Mouse (Mus musculus): ENCODE results near the gene Cdh13. TPM values are rescaled to one million over a fixed set of nuclear protein-coding genes. Genes with fewer than 3 reads are reported as not detected.
A peak's percentile ranks its signal among the peaks of the same experiment; 100 is the strongest.

Gene Cdh13
- total RNA-seq, 2 experiments from 2014 or later = 182 to 194 TPM

DNA sequence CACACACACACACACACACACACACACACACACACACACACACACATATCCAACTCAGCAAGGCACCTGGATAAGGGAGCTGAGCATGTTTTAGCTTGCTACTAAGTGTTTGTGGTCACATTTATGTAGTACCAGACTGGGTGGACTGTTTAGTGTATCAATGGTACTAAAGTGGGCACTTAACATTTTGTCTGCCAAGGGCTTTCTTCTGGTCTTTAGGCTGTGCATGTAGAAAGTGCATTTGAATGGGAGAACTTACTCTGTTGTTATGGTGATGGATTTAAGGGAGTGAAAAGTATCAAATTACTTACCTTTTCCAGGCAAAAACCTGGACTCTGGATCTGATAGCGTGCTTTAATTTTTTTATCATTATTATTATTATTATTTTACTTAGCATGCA lies 240.4 kb downstream of the Cdh13 start:
- DNase-seq = no peak
- intact Hi-C loops (cut with DNase I) = no loop called here

GRCm38 (mm10) chr8:118538816-118539558 lies 255.5 kb downstream of the Cdh13 start:
- DNase-seq = no peak
- intact Hi-C loops (cut with DNase I) = no loop called here

- intact Hi-C loops (cut with DNase I) = no loop called here
These were observed 256.0 kb downstream of the Cdh13 start for GRCm38 (mm10) chr8:118539559-118539819.

DNA sequence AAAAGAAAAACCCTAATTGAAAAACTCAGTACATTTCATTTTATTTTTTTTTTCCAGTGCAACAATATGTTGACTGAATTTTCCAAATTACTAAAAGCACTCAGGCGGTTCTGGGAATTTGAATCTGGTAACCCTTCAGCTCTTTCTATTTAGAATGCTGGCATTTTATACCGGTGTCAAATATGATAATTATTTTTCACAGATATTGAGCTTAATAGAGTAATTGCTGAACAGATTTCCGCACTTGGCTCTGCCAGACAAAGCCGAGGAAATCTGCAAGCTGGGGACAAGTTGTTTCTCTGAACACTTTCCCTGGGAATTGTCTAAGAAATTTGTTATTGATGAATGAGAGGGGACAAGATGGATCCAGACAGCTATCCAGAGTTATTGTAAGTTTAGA lies 256.4 kb downstream of the Cdh13 start:
- intact Hi-C loops (cut with DNase I) = no loop called here

More at GRCm38 (mm10) chr8:118539559-118539819, 256.0 kb downstream of the Cdh13 start:
- DNase-seq = no peak

GRCm38 (mm10) chr8:118552397-118552796 lies 268.9 kb downstream of the Cdh13 start:
- intact Hi-C loops (cut with DNase I) = no loop called here
- DNase-seq = no peak

More for the DNA sequence above, 256.4 kb downstream of the Cdh13 start:
- no peak for DNase-seq

DNA sequence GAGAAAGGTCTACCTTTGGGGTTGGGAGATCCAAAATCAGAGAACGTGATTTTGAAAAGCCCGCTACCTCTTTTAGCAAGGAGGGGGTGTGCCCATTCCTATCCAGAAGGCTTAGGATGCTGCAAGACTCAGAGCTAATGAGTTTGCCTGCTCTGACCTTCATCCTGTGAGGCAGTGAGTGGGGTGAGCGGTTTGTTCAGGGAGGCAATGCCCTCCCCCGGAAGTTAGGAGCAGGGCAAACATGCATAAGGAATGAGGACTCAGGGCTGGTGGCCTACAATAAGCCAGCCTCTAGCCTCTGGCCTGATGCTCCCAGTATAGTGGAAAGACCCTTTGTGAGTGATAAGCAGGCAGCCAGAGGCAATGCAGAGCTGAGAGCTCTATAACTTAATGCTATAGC lies 269.3 kb downstream of the Cdh13 start:
- intact Hi-C loops (cut with DNase I) = no loop called here
- no peak for DNase-seq

- DNase-seq = no peak
- intact Hi-C loops (cut with DNase I) = no loop called here
These were observed 280.5 kb downstream of the Cdh13 start for GRCm38 (mm10) chr8:118564024-118564423.

GRCm38 (mm10) chr8:118565186-118565585 lies 281.7 kb downstream of the Cdh13 start:
- intact Hi-C loops (cut with DNase I) = no loop called here
- peak in 1 of 2 experiments; percentile 25 for DNase-seq

GRCm38 (mm10) chr8:118565887-118566747 lies 282.6 kb downstream of the Cdh13 start:
- peak; percentile 18 to 23 for DNase-seq
- intact Hi-C loops (cut with DNase I) = no loop called here

DNA sequence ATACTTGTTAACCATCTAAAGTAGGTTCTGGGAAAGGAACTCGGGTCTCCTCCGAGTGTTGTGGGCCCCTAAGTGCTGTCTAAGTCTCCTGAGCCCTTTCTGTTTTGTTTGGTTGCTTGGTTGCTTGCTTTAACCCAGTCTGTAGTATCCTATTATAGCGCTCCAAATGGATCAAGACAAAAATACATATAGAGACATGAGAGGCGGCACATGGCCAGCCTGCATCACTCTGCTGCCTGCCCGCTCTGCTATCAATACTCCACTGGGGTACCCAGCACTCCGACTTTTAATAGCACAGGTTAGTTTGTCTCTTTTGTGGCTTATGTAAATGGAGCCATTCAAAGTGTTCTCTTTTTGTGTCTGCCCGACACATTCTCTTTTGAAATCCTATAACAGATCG lies 285.8 kb downstream of the Cdh13 start:
- intact Hi-C loops (cut with DNase I) = no loop called here
- no peak for DNase-seq

DNA sequence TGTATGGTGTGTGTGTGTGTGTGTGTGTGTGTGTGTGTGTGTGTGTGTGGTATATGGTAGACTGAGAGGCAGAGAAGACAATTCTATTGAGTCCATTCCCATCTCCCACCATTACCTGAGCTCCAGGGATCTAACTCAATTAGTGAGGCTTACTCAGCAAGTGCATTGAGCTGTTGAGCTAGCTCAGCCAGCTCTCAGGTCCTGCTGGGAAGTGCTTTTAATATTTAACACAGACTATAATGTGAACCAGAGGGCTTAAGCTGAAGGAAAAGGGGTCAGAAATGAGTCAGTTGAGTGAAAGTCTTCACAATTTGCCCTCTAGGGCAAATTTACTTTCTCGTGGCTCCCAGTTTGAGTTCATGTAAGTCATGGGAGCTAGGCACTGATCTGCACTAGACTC lies 297.7 kb downstream of the Cdh13 start:
- intact Hi-C loops (cut with DNase I) = no loop called here
- DNase-seq = no peak

DNA sequence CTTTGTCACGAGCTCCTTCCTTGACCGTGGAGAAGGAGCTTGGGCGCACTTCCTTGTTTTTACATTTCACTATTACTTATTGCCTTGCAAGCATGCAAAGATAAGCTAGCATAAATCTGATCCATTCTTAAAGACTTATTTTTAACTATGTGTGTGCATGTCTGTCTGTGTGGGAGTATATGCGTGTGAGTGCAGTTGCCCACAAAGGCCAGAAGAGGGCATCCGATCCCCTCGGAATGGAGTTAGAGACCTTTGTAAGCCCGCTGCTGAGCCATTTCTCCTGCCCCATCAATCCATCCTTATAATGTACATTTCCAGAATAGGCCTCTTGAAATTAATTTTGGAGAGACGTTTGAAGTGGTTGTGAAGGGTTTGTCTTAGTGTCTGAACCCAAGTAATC lies 298.7 kb downstream of the Cdh13 start:
- intact Hi-C loops (cut with DNase I) = no loop called here
- DNase-seq = no peak

DNA sequence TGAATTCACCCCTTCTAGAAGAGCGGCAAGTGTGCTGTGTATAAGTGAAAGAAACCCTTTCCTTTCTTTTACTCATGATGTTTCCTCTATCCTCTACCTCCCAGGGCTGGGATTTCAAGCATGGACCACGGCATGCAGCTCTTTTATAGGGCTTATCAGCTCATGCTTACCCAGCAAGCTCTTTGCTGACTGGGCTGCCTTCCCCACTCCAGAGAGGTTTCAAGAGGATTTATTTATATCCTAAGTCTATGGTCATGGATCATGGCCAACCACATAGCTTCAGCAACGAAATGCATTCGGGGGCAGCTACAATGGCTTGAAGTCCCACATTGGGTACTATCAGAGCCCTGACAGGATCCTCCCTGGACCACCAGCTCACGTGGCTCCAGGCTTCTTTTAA lies 304.4 kb downstream of the Cdh13 start:
- intact Hi-C loops (cut with DNase I) = no loop called here
- peak; percentile 3 to 23 for DNase-seq

- intact Hi-C loops (cut with DNase I) = no loop called here
- no peak for DNase-seq
These were observed 313.3 kb downstream of the Cdh13 start for GRCm38 (mm10) chr8:118596816-118597215.

GRCm38 (mm10) chr8:118601376-118601775 lies 317.8 kb downstream of the Cdh13 start:
- DNase-seq = no peak
- intact Hi-C loops (cut with DNase I) = no loop called here

DNA sequence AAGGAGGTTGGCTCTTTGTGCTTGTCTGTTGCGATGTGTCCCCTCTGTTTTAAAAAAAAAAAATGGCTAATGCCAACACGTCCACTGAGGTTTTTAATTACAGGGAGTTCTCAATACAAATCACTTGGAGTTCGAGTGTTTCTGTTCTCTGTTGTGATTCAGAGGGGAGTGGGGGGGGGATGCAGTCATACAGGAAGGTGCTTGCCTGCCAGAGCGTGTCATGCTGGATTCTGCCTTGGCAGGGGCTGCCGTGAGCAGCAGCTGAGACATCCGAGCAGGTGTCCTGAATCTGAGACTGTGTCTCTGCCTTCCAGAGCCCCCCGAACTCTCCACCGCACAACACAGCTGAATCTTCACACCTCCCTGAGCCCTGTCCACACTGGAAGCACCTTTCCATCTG lies 318.5 kb downstream of the Cdh13 start:
- no peak for DNase-seq
- intact Hi-C loops (cut with DNase I) = no loop called here

- intact Hi-C loops (cut with DNase I) = no loop called here
- no peak for DNase-seq
These were observed 328.0 kb downstream of the Cdh13 start for GRCm38 (mm10) chr8:118611551-118611950.

GRCm38 (mm10) chr8:118618195-118618594 lies 334.7 kb downstream of the Cdh13 start:
- intact Hi-C loops (cut with DNase I) = no loop called here
- no peak for DNase-seq

DNA sequence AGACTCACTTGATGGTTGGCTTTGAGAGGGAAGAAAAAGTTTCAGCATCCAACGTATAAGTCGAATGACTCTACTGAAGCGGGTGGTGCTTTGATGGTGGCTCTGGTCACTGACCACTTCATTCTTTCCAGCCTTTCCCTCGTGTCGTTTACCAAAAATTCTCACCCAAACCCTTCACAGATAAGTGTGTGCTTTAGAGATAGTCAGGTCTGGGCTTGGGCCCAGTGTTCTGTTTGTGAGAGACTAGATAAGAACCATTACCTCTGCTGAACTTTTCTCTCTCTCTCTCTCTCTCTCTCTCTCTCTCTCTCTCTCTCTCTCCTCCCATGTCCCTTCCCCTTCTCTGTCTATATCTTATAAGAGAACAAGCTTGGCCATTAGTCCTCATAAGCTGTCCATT lies 342.9 kb downstream of the Cdh13 start:
- no peak for DNase-seq
- intact Hi-C loops (cut with DNase I) = no loop called here

DNA sequence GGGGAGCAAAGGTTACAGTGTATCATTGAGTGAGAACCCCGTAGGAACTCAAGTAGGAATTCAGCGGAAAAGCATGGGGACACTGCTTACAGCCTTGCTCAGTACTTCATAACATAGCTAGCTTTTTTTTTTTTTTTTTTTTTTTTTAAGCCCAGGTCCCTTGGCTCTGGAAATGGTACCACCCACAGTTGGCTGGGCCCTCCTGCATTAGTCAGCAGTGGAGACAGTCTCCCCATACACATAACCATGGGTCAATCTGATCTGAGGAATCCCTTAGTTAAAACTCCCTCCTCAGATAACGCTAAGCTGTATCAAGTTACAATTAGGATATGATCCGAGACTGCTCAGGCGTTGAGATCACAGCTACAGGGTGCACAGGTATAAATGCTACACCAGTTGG lies 344.2 kb downstream of the Cdh13 start:
- DNase-seq = peak in 1 of 2 experiments; percentile 14
- intact Hi-C loops (cut with DNase I) = no loop called here

DNA sequence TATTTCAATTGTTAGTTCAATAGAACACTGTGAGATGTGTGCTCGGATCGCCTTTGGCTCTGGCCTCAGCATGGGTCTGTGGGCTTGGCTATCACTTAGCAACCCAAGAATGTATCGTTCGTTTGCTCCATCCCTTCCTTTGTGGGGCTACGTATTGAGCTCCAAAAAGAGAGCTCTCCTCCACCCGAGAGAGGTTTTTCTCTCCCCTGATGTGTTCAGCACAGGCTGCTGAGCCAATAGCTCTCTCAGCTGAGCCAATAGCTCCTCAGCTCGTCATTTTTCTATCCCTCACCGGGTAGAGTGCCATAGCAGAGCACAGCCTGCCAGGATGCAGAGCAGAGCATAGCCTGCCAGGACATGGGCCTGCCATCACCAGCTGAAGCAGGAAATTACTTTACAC lies 345.2 kb downstream of the Cdh13 start:
- DNase-seq = no peak
- intact Hi-C loops (cut with DNase I) = no loop called here
